Comparison of ENCODE assay signal across 19 mouse cellular contexts in genomic region chr7:68472800-68473199, GRCm38 (mm10).
A peak's percentile ranks its signal among the peaks of the same experiment; 100 is the strongest.
DNase-seq lines count a peak whose midpoint lies in the region; ATAC-seq and TF ChIP-seq lines count a peak whose summit lies in the region.
"Had no signal": no experiment of that assay in that cellular context is flagged by ENCODE, and none has a peak within 500 bp of the region (broad histone marks: within the 10 kb centered on the region; RNA-seq: fewer than 3 reads in every experiment).

No protein-coding gene starts in this region.

- peak; percentile 81 for ATAC-seq in kidney, embryonic 16.5 days (ENCODE audit: low FRiP score, low TSS enrichment)
- ATAC-seq in limb, embryonic 12.5 days (ENCODE audit: insufficient number of reproducible peaks, insufficient read depth, low FRiP score, low TSS enrichment, low read depth): peak; percentile 82
- no peak for ATAC-seq in midbrain, embryonic 16.5 days
- ATAC-seq: CD4-positive, CD25-positive, alpha-beta regulatory T cell, adult 4 months had no signal

- no peaks in the 10 kb centered on the region for H3K27me3 ChIP-seq in kidney, embryonic 16.5 days (ENCODE audit: insufficient read depth, low read length)
- peaks cover 19% of the 10 kb centered on the region for H3K27me3 ChIP-seq in limb, embryonic 12.5 days
- H3K27me3 ChIP-seq in midbrain, embryonic 16.5 days (ENCODE audit: control insufficient read depth, insufficient read depth, low read depth, low read length): no peaks in the 10 kb centered on the region
- H3K27me3 ChIP-seq: neural tube, embryonic 12.5 days had no signal

- no peaks in the 10 kb centered on the region for H3K9me3 ChIP-seq in kidney, embryonic 16.5 days (ENCODE audit: low read length)
- H3K9me3 ChIP-seq in limb, embryonic 12.5 days: no peaks in the 10 kb centered on the region
- H3K9me3 ChIP-seq in midbrain, embryonic 16.5 days (replicated peaks; ENCODE audit: control insufficient read depth, low read length, poor library complexity, severe bottlenecking): no peaks in the 10 kb centered on the region
- H3K9me3 ChIP-seq: embryonic facial prominence, embryonic 12.5 days; heart, embryonic 15.5 days; megakaryocyte, embryonic 14.5 days; neural tube, embryonic 12.5 days had no signal

- H3K9ac ChIP-seq in kidney, embryonic 16.5 days (replicated peaks; ENCODE audit: low read length): no peak overlapping the region
- H3K9ac ChIP-seq in limb, embryonic 12.5 days (replicated peaks): no peak overlapping the region
- H3K9ac ChIP-seq in midbrain, embryonic 16.5 days (ENCODE audit: low read depth, low read length): no peak overlapping the region
- H3K9ac ChIP-seq: embryonic facial prominence, embryonic 12.5 days; heart, embryonic 15.5 days; neural tube, embryonic 12.5 days had no signal

- no peak overlapping the region for H3K4me2 ChIP-seq in kidney, embryonic 16.5 days (replicated peaks; ENCODE audit: low read depth, low read length)
- H3K4me2 ChIP-seq in limb, embryonic 12.5 days: peak overlapping the region; percentile 3
- H3K4me2 ChIP-seq in midbrain, embryonic 16.5 days (ENCODE audit: low read length): no peak overlapping the region
- H3K4me2 ChIP-seq: embryonic facial prominence, embryonic 12.5 days; heart, embryonic 15.5 days; neural tube, embryonic 12.5 days had no signal

- peaks cover 13% of the 10 kb centered on the region; the same call in 1 of the 2 replicates for H3K4me1 ChIP-seq in kidney, embryonic 16.5 days (ENCODE audit: insufficient read depth, low read length)
- H3K4me1 ChIP-seq in limb, embryonic 12.5 days (replicated peaks): peaks cover 20% of the 10 kb centered on the region
- no peaks in the 10 kb centered on the region; the same call in 1 of the 2 replicates for H3K4me1 ChIP-seq in midbrain, embryonic 16.5 days (ENCODE audit: control insufficient read depth, insufficient read depth, low read length)
- H3K4me1 ChIP-seq: heart, embryonic 15.5 days; megakaryocyte, embryonic 14.5 days had no signal

- TF ChIP-seq CTCF in brain, embryonic 14.5 days (IDR thresholded peaks at IDR 0.05; ENCODE audit: borderline replicate concordance, extremely low read depth, insufficient read depth, insufficient read length): no peak

- H3K27ac ChIP-seq in kidney, embryonic 16.5 days (ENCODE audit: low read length): peak overlapping the region; percentile 44
- H3K27ac ChIP-seq in limb, embryonic 12.5 days: peak overlapping the region; percentile 26
- no peak overlapping the region for H3K27ac ChIP-seq in midbrain, embryonic 16.5 days (ENCODE audit: low read length)
- H3K27ac ChIP-seq: embryonic facial prominence, embryonic 12.5 days; heart, adult 2 months; heart, embryonic 15.5 days; layer of hippocampus, adult 2 months; neural tube, embryonic 12.5 days had no signal

- WGBS in kidney, embryonic 16.5 days: 11% methylated on average over 5 of the region's 5 CpGs
- 11% methylated on average over 5 of the region's 5 CpGs for WGBS in limb, embryonic 12.5 days
- WGBS in midbrain, embryonic 16.5 days: 22% methylated on average over 5 of the region's 5 CpGs

- H3K4me3 ChIP-seq in kidney, embryonic 16.5 days (ENCODE audit: low read length): no peak overlapping the region
- no peak overlapping the region for H3K4me3 ChIP-seq in limb, embryonic 12.5 days (replicated peaks)
- H3K4me3 ChIP-seq in midbrain, embryonic 16.5 days (ENCODE audit: low read depth, low read length): no peak overlapping the region
- H3K4me3 ChIP-seq: embryonic facial prominence, embryonic 12.5 days; heart, adult 2 months; heart, embryonic 15.5 days; layer of hippocampus, adult 2 months; megakaryocyte, embryonic 14.5 days; neural tube, embryonic 12.5 days had no signal

- TF ChIP-seq POLR2A in brain, embryonic 14.5 days (IDR thresholded peaks at IDR 0.05; ENCODE audit: borderline replicate concordance, extremely low read depth, insufficient read depth, insufficient read length, poor library complexity, severe bottlenecking): no peak

- no peaks in the 10 kb centered on the region for H3K36me3 ChIP-seq in kidney, embryonic 16.5 days (ENCODE audit: insufficient read depth, low read length)
- H3K36me3 ChIP-seq in limb, embryonic 12.5 days: no peaks in the 10 kb centered on the region
- no peaks in the 10 kb centered on the region for H3K36me3 ChIP-seq in midbrain, embryonic 16.5 days (ENCODE audit: control insufficient read depth, insufficient read depth, low read length)
- H3K36me3 ChIP-seq: embryonic facial prominence, embryonic 12.5 days; G1E; heart, embryonic 15.5 days; neural tube, embryonic 12.5 days had no signal

- DNase-seq in ZHBTc4 (ENCODE audit: low read depth, low spot score): peak; percentile 7
- peak; percentile 34 for DNase-seq in brain, embryonic 14.5 days (ENCODE audit: low read depth)
- DNase-seq in B cell, adult 2 months: no peak
- DNase-seq in cerebellum, postnatal 36 days: no peak
- DNase-seq: cerebellum, adult 9-11 months; heart, adult 2 months; lung, postnatal 14 days; right cerebral cortex, postnatal 14 days; thymus, postnatal 36 days had no signal

Comparison
In these comparisons a context has a peak if more than half of its experiments do, and no peak if none do; other contexts are left out.
1. DNase-seq: peak in ZHBTc4 (single experiment) and brain, embryonic 14.5 days (single experiment); none in B cell, adult 2 months (0 of 2) and cerebellum, postnatal 36 days (0 of 2).